Mouse (Mus musculus) yolk sac, embryonic 10.5 days (tissue): ENCODE data around the gene Arhgef11.

Experiments used
- DNase-seq: peaks from one replicate; pipeline ENCODE4 v3.0.0-alpha.2; 2017; ENCODE audit warnings: low spot score

Gene Arhgef11

DNA sequence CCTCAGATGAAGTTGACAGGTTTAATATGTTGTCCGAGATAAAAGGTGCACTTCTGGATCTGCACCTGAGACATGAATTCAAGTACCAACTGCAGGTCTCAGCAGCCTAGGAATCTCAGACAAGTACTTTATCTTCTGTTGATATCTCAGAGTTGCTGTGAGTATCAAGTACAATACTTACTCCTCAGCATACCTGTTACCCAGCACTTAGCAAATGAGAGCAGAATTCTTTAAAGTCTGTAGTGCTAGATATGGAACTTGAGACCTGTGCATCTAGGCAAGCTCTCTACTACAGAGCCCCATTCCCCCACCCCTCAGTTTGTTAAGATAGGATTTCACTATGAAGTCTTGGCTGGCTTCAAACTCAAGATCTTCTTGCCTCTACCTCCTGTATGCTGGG lies 43.9 kb downstream of the Arhgef11 start:
- no peak for DNase-seq

- DNase-seq: no peak
Measured at GRCm38 (mm10) chr3:87718525-87718924, 101.2 kb downstream of the Arhgef11 start.

- peak; percentile 64 for DNase-seq
Measured at GRCm38 (mm10) chr3:87724556-87724955, 107.2 kb downstream of the Arhgef11 start.

GRCm38 (mm10) chr3:87725396-87726160 lies 108.2 kb downstream of the Arhgef11 start:
- DNase-seq: no peak

DNA sequence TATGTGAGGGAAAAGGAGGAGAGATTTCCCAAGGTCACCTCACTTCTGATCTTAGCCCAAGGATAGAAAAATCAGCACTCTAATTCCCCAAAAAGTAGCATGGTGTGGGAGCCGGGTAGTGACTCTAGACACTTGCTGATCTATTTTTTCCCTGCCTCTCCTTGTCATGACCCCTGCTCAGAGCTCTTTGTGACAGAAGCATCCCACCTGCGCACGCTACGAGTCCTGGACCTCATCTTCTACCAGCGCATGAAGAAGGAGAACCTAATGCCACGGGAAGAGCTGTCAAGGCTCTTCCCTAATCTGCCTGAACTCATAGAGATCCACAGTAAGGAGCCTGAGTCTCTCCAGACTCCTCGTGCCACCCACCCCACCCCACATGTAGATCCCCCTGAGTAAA lies 108.8 kb downstream of the Arhgef11 start:
- DNase-seq: no peak

GRCm38 (mm10) chr3:87728696-87729095 lies 111.3 kb downstream of the Arhgef11 start:
- DNase-seq: no peak

GRCm38 (mm10) chr3:87733098-87733497 lies 115.7 kb downstream of the Arhgef11 start:
- no peak for DNase-seq

- no peak for DNase-seq
Measured at GRCm38 (mm10) chr3:87733984-87734761, 116.8 kb downstream of the Arhgef11 start.

DNA sequence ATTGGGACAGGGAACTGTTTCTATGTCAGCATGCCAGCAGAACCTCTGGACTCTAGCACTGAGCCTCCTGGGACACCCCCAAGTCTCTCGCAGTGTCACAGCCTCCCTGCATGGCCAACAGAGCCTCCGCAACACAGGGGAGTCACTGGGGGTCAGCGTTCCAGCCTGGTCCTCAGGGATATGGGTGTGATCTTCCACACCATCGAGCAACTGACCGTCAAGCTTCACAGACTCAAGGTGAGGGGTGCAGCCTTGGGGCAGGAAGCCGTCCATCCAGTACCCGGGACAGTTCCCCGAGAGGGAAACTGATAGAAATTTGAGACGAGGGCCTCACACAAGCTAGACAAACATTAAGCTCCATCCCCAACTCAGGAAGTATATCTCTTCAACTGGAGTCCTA lies 118.0 kb downstream of the Arhgef11 start:
- DNase-seq: no peak

- no peak for DNase-seq
Measured at GRCm38 (mm10) chr3:87738906-87739305, 121.5 kb downstream of the Arhgef11 start.

DNA sequence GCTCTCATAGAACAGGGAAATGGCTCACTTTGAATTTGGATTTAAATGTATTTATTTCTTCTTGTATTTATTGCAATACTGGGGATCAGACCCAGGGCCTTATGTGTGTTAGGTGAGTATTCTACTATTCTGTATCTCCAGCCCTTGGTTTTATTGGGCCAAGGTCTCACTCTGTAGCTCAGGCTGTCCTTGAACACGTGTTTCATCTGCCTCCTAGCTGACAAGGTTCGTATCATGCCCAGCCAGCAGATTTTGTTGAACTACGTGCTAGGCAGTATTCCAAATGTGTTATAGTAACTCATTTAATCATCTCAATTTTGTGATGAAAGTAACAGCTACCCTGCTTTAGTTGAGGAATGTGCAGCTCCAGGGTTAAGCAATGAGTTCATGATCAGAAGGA lies 124.7 kb downstream of the Arhgef11 start:
- DNase-seq: no peak

GRCm38 (mm10) chr3:87742735-87743134 lies 125.4 kb downstream of the Arhgef11 start:
- DNase-seq: no peak

DNA sequence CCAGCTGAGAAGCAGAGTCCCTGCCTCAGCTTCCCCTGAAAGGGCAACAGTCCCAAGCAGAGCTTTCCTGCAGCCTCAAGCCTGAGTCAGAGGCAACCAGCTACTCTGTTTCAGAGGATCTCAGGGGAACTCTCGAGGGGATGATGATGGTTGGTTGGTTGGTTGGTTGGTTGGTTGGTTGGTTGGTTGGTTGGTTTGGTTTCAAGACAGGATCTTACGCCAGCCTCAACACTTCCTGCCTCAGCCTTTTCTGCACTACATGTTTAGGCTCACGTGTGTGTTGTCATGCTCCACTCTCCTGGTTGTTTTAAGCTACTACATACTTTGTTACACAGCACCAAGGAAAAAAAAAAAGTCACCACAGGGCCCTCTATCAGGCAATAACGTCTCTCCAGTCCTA lies 126.6 kb downstream of the Arhgef11 start:
- DNase-seq: no peak

GRCm38 (mm10) chr3:87745036-87745659 lies 127.8 kb downstream of the Arhgef11 start:
- DNase-seq: no peak

GRCm38 (mm10) chr3:87748431-87748830 lies 131.1 kb downstream of the Arhgef11 start, which contains the start of gene Lrrc71:
Gene Lrrc71 (minus strand): TSS chr3:87748625.
- no peak for DNase-seq

DNA sequence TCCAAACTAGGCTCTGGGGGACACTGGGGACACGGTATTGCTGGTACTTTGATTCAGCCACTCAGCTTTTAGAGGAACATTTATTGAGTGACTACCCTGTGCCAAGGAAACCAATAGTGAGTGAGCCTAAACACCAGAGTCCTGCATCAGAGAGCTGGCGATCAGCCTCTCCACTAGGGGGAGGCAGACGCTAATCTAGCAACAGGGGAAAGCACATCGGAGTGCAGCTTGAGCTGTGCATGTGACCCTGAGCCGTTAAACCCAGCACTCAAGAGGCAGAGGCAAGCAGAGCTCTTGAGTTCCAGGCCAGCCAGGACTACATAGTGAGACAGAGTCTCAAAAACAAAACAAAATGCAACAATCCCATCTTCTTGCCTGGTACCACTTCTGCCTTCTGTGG lies 131.7 kb downstream of the Arhgef11 start:
- peak; percentile 26 for DNase-seq

GRCm38 (mm10) chr3:87749977-87750376 lies 132.6 kb downstream of the Arhgef11 start:
- DNase-seq: no peak

DNA sequence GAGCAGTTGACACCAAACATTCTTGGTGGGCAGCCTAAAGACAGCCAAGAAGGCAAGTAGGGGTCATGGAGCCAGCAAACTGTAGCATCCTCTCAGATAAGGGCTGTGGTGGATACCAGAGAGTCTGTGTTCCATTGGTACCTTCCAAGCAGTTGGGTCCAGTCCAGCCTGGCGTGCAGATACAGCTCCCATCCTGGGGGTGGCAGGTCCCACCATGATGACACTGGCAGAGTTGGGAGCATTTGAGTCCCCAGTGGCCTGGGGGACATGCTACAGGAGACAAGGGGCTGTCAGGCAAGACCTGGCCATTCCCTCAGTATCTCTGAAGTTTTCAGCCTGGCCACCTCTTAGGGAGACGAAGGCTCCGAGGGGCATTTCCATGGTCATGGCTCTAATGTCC lies 135.2 kb downstream of the Arhgef11 start:
- no peak for DNase-seq

DNA sequence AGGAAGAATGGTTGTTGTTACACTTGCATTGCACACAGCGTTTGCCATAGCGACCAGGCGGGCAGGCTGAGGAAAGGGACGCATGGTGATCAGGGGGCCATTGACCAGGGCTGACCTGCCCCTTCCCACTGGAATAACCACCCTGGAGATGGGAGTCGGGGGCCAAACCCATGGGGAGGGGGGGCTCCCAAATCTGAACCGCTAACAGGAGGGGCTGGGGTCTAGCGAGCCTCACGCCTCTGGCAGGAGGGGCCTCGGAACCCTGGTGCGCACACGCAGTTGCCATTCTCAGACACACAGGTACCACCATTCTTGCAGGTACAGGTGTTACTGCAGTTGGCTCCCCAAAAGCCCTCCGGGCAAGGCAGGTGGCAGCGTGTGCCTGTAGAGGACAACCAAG lies 136.5 kb downstream of the Arhgef11 start:
- DNase-seq: no peak

- DNase-seq: peak; percentile 69
Measured at GRCm38 (mm10) chr3:87755964-87756363, 138.6 kb downstream of the Arhgef11 start.

DNA sequence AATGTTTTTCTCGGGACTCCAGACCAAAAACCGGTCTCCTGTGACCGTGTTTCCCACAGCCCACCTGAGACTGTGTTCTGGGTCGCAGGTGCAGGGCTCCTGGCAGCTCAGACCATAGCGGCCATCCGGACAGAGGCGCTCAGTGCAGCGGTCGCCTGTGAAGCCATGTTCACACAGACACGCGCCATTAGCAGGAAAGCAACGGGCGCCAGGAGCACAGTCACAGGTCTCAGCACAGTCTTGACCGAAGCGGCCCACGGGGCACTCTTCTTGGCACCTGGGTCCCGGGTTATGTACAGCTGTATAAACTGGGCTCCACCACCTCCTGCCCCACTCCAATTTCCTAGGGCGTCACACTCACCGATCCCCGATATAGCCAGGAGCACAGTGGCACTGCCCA lies 139.1 kb downstream of the Arhgef11 start:
- DNase-seq: no peak

DNA sequence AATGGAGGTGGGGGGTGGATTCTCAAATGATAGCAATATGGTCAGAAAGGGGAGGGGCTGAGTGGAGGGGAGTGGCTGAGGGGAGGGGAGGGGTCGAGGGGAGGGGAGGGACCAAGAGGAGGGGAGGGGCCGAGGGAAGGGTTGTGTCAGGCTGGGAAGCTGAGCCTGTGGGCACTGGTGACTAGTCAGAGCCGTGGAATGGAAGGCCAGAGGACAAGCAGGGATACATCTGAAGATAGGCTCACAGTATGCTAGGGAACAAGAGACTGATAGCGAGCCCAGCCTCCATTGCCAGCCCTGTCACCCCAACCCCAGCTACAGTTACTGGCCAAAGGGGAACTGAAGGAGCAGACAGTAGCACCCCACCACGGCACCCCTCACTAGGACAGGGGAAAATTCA lies 141.3 kb downstream of the Arhgef11 start:
- no peak for DNase-seq
